Mouse (Mus musculus): ENCODE measurements at regions not wholly inside any gene's neighbourhood (a gene's known extent, or its start where the extent isn't known, plus 50 kb on each side); places are given as distances from the start of the nearest gene placed in this dataset.

DNA sequence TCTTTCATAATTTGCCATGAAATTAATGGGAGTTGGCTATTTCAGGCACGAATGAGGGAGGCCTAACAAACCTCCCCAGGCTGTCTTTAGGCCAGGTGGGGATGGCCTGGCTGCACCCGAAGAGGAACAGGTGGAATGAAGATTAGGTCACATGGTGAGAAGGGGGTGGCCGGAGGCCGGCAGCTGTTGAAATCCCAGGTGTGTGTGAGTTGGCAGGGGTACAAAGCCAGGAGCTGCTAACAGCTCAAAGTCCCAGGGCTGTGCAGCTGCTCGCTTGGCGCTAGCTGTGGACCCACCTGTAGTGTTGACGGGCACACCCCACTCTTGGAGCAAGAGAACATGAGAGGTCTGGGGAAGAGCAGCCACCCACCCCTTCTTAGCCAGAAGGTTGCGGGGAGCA, 80.9 kb upstream of the Sox4 start:
- intact Hi-C loops (cut with DNase I), result no loop called here
- no peak for DNase-seq (ENCODE audit: extremely low spot score in 1 of 2, low spot score in 2 of 2)

DNA sequence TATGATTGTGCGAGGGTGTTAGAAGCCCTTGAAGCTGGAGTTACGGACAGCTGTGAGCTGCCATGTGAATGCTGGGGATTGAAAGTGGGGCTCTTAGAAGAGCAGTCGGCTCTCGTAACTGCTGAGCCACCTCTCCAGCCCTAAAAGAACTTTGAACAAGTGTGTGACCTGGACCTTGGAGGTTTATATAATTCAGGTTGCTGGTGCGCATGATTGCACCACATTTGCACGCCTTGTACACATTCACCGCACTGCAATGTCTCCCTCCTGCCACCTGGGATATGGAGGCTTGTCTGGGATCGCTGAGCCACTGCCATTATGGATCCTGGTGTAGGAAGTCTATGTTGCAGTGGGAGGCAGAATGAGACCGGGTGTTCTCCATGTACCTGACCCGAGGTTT, 73.6 kb upstream of the Sox4 start:
- DNase-seq (ENCODE audit: extremely low spot score in 1 of 2, low spot score in 2 of 2), result no peak
- intact Hi-C loops (cut with DNase I), result no loop called here

DNA sequence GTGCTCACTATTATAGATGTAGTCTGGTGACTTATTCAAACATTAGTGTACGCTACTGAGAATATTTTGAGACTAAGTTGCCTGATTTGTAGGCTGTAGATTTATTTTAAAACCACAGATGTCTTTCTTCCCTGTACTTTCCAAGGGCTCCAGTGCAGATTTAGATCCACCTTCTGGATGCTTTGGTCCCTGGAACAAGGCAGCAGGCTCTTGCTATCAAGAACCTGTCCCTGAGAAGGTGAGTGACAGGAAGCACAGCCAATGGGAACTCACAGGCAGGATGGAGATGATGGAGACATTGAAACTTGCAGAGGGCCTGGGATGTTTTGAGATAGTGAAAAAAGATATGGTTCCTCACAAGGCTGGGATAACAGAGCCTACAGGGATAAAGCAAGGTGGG, 70.0 kb upstream of the Sox4 start:
- peak; percentile 15 to 39 for DNase-seq (ENCODE audit: extremely low spot score in 1 of 2, low spot score in 2 of 2)
- intact Hi-C loops (cut with DNase I), result no loop called here

- intact Hi-C loops (cut with DNase I), result loop anchor here (5.0 kb wide), 1 partner anchor 63 kb away; no protein-coding TSS in a partner anchor
- no peak for DNase-seq (ENCODE audit: extremely low spot score in 1 of 2, low spot score in 2 of 2)
Observed at GRCm38 (mm10) chr13:29019839-29020238, 66.3 kb upstream of the Sox4 start.

- peak; percentile 50 to 65 for DNase-seq (ENCODE audit: extremely low spot score in 1 of 2, low spot score in 2 of 2)
- intact Hi-C loops (cut with DNase I), result loop anchor here (5.0 kb wide), 1 partner anchor 59 kb away; no protein-coding TSS in a partner anchor
Observed at GRCm38 (mm10) chr13:29016145-29016651, 62.7 kb upstream of the Sox4 start.

DNA sequence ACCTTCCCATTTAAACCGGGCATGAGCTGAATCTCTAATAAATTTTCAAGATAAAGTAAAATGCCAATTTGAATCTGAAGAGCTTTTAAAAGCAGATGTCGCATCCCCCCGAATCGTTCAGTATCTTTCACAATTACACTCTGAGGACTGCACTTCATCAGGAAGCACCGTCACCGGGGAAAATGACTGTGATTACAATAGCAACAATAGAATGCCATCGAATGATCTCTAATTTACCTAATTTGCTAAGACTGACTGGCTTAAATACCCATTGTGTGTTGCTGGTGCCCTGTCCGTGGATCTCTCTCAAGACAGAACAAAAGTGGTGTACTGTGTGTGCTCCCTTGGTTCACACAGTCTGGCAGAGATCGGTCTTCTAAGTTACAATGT, 62.1 kb upstream of the Sox4 start:
- DNase-seq (ENCODE audit: extremely low spot score in 1 of 2, low spot score in 2 of 2), result peak in 1 of 2 experiments; percentile 24
- intact Hi-C loops (cut with DNase I), result loop anchor here (5.0 kb wide), 1 partner anchor 58 kb away; no protein-coding TSS in a partner anchor

DNA sequence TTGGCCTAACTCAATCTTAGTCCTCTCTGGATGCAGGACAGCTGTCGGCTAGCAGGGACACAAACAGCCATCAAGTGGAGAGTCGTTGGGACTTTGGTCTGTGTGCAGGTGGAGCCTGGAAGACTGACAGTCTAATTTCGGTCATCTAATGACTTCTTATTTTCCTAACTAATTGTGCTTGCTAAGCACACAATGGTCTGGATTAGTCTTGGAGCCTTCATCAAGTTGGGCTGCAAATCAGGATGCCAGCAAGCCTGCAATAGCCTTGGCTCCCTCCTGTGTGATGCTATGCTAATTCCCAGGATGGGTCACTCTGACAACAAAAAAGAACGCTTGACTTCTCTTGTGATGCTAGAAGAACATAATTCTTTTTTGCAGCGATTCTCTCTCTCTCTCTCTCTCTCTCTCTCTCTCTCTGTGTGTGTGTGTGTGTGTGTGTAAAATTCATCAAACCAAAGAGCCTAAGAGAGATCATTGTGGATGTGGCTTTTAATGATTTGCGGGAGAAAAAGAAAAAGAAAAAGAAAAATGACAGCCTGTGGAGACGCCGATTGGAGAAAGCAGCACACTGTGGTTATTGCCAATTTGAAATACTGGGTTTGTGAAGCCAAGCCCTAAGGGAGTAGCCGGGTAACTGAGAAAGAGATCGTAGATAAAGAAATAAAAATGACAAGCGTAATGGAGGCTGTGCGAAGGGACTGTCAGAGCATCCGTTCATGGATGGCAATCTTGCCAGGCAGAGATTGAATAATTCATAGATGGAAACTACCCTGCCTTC, 61.5 kb upstream of the Sox4 start:
- intact Hi-C loops (cut with DNase I), result loop anchor here (5.0 kb wide), 1 partner anchor 58 kb away; no protein-coding TSS in a partner anchor
- peak in 1 of 2 experiments; percentile 46 for DNase-seq (ENCODE audit: extremely low spot score in 1 of 2, low spot score in 2 of 2)

DNA sequence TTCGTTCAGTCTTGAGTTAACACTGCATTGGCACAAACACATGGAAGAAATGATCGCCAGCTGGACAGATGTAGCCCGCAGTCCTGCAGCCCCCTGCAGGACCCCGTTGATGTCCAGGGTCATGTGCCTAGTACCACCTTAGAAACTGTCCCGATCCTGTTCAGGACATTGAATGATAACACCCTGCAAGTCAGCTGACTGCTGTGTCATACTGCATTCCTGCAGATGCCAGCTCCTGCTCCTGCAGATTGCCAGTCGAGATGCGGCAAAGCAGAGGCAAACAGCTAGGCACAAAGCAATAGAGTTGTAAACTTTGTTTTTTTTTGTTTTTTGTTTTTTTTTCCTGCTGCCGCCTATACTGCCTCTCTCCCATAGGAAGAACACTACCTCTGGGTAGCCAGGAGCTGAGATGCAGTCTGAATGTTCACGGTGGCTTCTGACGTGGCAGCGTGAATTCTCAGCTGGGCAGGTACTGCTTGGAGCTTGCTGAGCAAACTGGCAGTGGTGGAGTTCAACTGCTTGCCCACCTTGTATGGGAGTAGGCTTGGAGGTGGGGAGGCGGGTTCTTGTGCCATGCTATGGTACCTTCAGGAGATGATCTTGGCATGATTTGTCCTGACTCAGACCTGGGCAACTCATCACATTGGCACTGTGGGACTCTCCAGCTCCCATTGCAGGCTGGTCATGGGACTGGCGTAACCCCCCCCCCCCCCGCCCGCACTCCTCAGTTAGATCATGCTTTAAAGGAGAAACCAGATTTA, 60.7 kb upstream of the Sox4 start:
- intact Hi-C loops (cut with DNase I), result no loop called here
- peak; percentile 13 to 30 for DNase-seq (ENCODE audit: extremely low spot score in 1 of 2, low spot score in 2 of 2)

DNA sequence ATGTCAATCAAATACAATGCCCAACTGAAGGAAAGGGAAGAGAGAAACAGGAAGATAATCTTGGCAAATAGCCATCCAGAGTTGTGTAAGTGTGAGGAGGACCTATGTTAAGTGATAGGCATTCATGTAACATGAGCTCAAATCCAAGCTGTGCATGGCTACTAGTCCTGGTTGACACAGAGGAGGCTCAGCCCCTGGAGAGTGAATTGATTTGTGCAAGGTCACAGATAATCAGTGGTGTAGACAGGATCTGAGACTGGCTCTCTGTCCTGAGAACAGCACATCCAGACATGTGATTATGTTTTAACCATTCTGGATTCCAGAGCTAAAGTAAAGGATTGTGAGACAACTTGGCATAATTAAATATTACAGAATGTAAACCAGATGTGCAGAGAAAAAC, 53.0 kb upstream of the Sox4 start:
- intact Hi-C loops (cut with DNase I), result no loop called here
- DNase-seq (ENCODE audit: extremely low spot score in 1 of 2, low spot score in 2 of 2), result no peak
